Mouse (Mus musculus) MN1 (cell line): ENCODE measurements around the gene Habp2.

Source experiments
- DNase-seq: peaks from one replicate; pipeline ENCODE4 v3.0.0-alpha.2; 2016; ENCODE audit warnings: low spot score

The Habp2 gene

GRCm38 (mm10) chr19:56286866-56287265 is at the start of gene Habp2:
TSS of gene Habp2 (plus strand) at chr19:56287137.
- no peak for DNase-seq

- no peak for DNase-seq
These were observed 48.4 kb upstream of the Habp2 start for GRCm38 (mm10) chr19:56238501-56238900.

DNA sequence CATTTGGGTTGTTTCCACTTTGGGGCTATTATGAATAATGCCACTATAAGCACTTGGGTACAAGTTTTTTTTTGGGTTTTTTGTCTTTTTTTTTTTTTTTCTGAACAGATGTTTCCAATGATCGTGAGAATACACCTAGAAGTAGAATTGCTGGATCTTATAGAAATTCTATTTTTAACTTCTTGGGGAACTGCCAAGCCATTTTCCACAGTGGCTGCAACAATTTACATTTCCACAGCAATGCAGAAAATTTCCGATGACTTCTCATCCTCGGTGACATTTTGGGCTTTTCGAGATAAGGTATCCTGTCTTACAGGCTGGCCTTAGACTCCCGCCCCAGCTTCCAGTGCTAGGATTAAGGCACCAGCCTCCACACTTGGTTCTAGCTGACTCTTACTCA is 41.7 kb upstream of the Habp2 start:
- DNase-seq: no peak

DNA sequence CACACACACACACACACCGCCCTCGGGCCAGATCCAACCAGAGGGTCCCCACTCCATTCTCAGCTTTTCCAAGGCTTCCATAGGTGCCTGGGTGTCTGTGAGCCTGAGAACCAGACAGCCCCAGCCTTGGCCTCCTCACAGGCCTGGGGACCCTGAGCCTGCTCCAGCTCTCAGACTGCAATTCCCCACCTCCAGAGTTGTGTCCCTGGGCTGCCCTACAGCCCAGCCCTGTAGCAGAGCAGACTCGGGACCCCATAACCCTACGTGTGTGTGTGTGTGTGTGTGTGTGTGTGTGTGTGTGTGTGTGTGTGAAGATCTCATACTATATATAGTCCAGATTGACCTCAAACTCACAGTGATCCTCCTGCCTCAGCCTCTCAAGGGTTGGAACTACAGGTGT is 34.1 kb upstream of the Habp2 start:
- no peak for DNase-seq

GRCm38 (mm10) chr19:56253271-56253670 is 33.7 kb upstream of the Habp2 start:
- no peak for DNase-seq

GRCm38 (mm10) chr19:56254751-56255150 is 32.2 kb upstream of the Habp2 start:
- no peak for DNase-seq

DNA sequence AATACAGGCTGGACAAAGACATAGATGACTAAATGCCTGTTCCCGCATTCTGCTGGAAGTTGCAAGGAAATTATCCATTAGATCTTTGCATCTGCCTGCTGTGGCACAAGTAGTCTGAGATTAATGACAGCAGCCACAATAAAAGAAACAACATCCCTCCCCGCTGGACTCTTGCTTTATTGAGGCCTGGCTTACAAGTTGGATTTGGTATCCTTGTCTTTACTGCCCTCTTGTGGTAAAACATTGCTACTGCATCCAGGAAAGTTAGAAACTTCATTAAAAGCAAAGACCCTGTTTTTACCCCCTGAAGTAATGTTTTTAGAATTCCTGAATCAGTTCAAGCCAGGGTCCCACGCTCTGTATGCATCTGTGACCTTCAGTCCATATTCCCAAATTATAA is 31.4 kb upstream of the Habp2 start:
- peak; percentile 60 for DNase-seq

DNA sequence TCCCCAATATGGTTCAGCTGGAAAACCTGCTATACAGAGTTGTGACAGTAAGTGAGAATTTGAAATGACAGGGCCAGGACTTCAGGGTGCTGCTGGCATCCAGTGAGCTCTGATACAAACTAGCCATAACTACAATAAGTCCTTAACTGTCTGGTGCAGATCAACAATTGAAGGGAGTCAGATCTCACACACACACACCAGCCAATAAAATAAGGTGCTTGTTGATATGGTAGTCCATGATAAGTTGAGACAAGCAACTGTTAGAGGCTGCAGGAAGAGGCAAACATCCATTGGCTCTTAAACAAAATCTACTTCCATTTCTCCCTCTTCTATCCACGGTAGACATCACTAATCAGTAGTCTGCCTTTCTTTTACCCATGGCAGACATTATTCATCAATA is 30.7 kb upstream of the Habp2 start:
- no peak for DNase-seq

DNA sequence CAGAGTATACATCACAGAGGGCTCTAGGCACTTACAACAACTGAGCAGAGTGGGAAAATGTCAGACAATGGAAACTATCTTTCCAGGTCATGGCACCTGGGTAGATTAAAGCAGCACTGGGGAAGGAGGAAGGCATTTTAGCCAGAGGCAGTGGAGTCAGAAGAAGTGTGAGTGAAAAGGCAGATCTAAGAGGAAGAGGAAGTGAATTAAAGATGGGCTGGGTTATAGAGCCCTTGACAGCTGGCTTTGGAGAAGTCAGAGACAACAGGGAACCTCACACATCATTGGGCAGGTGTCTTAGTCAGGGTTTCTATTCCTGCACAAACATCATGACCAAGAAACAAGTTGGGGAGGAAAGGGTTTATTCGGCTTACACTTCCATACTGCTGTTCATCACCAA is 30.2 kb upstream of the Habp2 start:
- no peak for DNase-seq

- DNase-seq: peak; percentile 78
These were observed 23.2 kb upstream of the Habp2 start for GRCm38 (mm10) chr19:56263696-56264095.

- peak; percentile 14 for DNase-seq
These were observed 22.8 kb upstream of the Habp2 start for GRCm38 (mm10) chr19:56264175-56264574.

DNA sequence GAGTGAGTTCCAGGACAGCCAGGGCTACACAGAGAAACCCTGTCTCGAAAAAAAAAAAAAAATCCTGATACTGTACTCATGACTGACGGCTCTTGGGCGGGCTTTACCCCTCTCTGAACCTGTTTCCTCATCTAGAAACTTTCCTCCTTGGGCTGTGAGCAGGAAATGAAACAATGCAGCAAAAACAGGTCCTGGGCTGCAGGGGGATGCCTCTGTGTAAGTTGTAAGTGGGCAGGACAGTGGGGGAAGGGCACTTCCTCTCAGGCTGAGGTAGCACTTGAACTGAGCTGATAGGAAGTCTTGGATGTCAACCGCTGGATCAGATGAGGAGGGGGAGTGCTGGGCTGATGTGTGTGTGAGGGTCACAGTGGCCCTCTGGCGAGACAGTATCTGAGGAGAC is 21.8 kb upstream of the Habp2 start:
- no peak for DNase-seq

DNA sequence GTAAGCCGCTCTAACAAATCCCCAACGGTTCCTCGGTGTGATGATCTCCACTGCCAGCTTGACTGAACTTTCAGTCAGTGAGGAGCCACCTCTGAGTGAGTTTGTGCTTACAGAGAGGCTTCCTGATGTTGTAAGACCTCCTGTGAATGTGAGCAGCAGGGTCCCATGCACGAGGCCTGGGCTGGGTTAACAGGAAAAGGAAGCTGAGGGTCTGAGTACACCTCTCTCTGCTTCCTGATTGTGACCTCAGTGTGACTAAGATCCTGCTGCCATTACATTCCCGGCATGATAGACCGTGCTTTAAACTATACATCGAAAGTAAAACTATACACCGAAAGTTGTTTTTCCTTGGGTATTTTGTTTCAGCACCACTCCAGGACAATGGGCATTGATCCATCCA is 14.9 kb upstream of the Habp2 start:
- no peak for DNase-seq

DNA sequence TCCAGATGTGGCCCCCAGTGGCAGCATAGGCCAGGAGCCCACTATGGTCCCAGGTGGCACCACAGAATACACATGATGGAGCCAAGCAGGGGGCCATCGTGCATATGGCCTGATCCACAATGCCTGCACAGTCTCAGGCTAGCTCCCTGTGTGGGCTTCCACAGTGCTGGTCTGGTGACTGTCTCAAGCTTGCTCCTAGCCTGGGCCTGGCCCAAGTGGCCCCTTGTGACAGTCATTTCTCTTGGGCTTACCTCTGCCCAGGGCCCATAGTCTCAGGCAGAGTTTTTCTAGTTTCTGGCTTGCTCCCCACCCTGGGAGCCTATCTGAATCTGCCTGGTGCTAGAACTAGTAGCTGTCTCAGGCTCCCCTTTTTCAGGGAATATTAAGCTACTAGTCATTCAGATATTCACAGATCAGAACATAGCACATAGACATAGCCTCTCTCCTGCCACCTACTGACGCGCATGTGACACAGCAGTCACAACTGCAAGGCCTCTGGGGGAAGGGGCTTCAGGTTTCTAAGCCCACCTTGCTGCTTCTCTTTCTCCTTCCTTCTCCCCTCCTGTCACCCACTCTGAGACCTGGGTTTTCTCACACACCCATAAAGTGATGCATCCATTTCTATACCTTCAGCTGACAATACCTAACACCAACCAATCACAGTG is 9.7 kb upstream of the Habp2 start:
- DNase-seq: no peak

GRCm38 (mm10) chr19:56277951-56278350 is 9.0 kb upstream of the Habp2 start:
- no peak for DNase-seq

GRCm38 (mm10) chr19:56278366-56278765 is 8.6 kb upstream of the Habp2 start:
- no peak for DNase-seq

DNA sequence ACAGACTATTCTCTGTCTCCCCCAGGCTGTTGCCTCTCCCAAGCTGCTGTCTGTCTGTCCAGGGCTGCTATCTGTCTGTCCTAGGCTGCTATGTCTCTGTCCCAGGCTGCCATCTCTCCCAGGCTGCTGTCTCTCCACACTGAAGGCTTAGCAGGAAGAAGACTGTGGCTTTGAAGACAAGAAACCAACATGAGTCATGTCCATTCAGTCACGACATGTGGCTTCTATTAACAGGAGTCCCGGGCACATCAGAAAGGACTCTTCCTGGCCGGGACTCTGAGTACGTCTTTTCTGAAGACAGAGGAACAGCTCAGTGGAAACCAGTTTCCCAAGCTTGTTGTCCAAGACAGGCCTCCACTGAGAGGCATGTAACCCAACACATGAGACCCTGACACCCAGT is 1.7 kb upstream of the Habp2 start:
- no peak for DNase-seq

GRCm38 (mm10) chr19:56287580-56288367 is 837 bp downstream of the Habp2 start:
- DNase-seq: no peak

- DNase-seq: no peak
These were observed 1.5 kb downstream of the Habp2 start for GRCm38 (mm10) chr19:56288436-56288835.

- DNase-seq: no peak
These were observed 2.7 kb downstream of the Habp2 start for GRCm38 (mm10) chr19:56289642-56290041.

- DNase-seq: no peak
These were observed 5.0 kb downstream of the Habp2 start for GRCm38 (mm10) chr19:56291898-56292297.

GRCm38 (mm10) chr19:56292335-56292734 is 5.4 kb downstream of the Habp2 start:
- DNase-seq: no peak

DNA sequence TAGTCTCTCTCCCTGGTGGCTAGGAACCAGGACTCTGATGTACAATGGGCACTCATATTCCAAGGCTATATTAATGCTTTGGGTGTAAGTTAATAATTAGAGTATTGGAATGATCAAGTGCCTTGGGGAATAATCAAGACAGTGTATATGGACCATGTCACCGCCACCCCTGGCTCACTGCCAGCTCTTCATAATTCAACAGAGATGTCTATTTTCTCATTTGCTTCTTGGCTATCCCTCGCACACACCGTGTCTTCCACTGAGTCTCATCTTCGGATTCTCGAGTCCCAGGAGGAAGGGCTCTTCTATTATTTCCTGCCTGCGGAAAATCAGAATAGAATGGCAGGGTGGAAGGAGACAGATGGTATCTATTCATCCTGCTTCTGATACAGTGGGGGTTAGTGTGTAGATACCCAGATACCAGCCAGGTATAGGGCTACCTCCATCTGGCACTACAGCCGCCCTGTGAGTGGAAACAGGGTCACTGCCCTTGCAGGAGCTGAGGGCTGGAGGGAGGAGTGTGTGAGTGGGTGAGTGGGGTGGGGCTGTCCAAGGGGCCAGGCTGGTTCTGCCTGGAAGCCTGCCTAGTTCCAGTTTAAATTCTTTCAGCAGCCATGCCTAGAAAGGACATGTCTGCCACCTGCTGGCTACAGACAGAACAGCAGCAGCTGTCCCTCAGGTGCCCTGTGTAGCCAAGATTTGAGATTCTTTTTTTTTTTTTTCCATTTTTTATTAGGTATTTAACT is 7.9 kb downstream of the Habp2 start:
- peak; percentile 80 for DNase-seq
